ENCODE assay signal across 9 mouse cellular contexts in the genomic region with DNA sequence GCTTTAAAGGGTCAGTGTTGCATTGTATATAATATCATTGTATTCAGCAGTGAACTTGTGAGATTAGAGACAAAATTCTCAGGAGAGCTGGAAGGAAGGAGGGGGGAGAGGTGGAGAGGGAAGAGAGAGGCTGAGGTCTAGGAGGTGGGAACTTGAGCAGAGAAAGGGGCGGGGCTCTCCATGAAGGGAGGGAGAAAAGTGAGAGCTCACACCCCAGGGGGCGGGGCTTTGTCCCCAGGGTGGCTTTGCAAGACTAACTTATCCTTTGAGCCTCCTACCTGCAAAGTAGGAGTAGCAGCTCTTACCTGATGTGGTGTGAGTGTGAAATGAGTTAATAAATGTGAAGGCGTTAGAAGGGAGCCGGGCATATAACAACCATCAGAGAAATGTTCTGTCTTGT. TPM values are rescaled to one million over a fixed set of nuclear protein-coding genes. Genes with fewer than 3 reads are reported as not detected.
DNase-seq lines count a peak whose midpoint lies in the region; ATAC-seq lines count a peak whose summit lies in the region.
"Had no signal": no experiment of that assay in that cellular context is flagged by ENCODE, and none has a peak within 500 bp of the region (broad histone marks: within the 10 kb centered on the region; RNA-seq: fewer than 3 reads in every experiment).

No protein-coding gene starts in this region.

- H3K4me1 ChIP-seq in embryonic facial prominence, embryonic 11.5 days (ENCODE audit: control insufficient read depth, insufficient read depth, low read length), result no peaks in the 10 kb centered on the region; the same call in 1 of the 2 replicates
- H3K4me1 ChIP-seq in liver, embryonic 11.5 days (replicated peaks; ENCODE audit: control insufficient read depth, insufficient read depth, low read length), result peaks cover 19% of the 10 kb centered on the region

- no peaks in the 10 kb centered on the region for H3K36me3 ChIP-seq in embryonic facial prominence, embryonic 11.5 days (replicated peaks; ENCODE audit: control insufficient read depth, insufficient read depth, low read depth, low read length)
- H3K36me3 ChIP-seq in liver, embryonic 11.5 days (ENCODE audit: control insufficient read depth, insufficient read depth, low read length), result no peaks in the 10 kb centered on the region
- H3K36me3 ChIP-seq: hindbrain, embryonic 12.5 days had no signal

- DNase-seq in testis, postnatal 10 days (ENCODE audit: low spot score), result peak; percentile 76
- DNase-seq in testis, postnatal 14 days (ENCODE audit: low spot score), result no peak
- peak; percentile 59 for DNase-seq in embryonic facial prominence, embryonic 11.5 days (ENCODE audit: low spot score)
- peak; percentile 40 for DNase-seq in liver, embryonic 11.5 days (ENCODE audit: low spot score)
- DNase-seq in thymus, postnatal 25 days, result peak; percentile 43
- DNase-seq in T-cell, adult 2 months (ENCODE audit: low spot score), result no peak
- DNase-seq in left cerebral cortex, adult 11 months (ENCODE audit: low spot score), result no peak
- no peak for DNase-seq in left cerebral cortex, adult 18-20 months (ENCODE audit: low spot score in 2 of 2)

- no peak for ATAC-seq in embryonic facial prominence, embryonic 11.5 days (replicated peaks; ENCODE audit: insufficient number of reproducible peaks, low FRiP score, low TSS enrichment, low read depth)
- ATAC-seq in liver, embryonic 11.5 days (replicated peaks; ENCODE audit: low FRiP score), result no peak

- 18% methylated on average over 4 of the region's 4 CpGs for WGBS in embryonic facial prominence, embryonic 11.5 days
- WGBS in liver, embryonic 11.5 days, result 18% methylated on average over 4 of the region's 4 CpGs

- no peak overlapping the region for H3K9ac ChIP-seq in embryonic facial prominence, embryonic 11.5 days (replicated peaks; ENCODE audit: low read length)
- no peak overlapping the region for H3K9ac ChIP-seq in liver, embryonic 11.5 days (ENCODE audit: low read depth, low read length)
- H3K9ac ChIP-seq: hindbrain, embryonic 12.5 days had no signal

- H3K9me3 ChIP-seq in embryonic facial prominence, embryonic 11.5 days (replicated peaks; ENCODE audit: control insufficient read depth, low read length), result no peaks in the 10 kb centered on the region
- H3K9me3 ChIP-seq in liver, embryonic 11.5 days (ENCODE audit: control insufficient read depth, low read length), result no peaks in the 10 kb centered on the region
- H3K9me3 ChIP-seq: hindbrain, embryonic 12.5 days had no signal

- no peak overlapping the region for H3K4me3 ChIP-seq in embryonic facial prominence, embryonic 11.5 days (ENCODE audit: low read depth, low read length)
- H3K4me3 ChIP-seq in liver, embryonic 11.5 days (ENCODE audit: low read depth, low read length), result no peak overlapping the region
- H3K4me3 ChIP-seq: hindbrain, embryonic 12.5 days had no signal

- no peaks in the 10 kb centered on the region for H3K27me3 ChIP-seq in embryonic facial prominence, embryonic 11.5 days (ENCODE audit: control insufficient read depth, insufficient read depth, low read length)
- 0 out of 2 replicates have a peak, but pooled peaks cover 3% of the 10 kb centered on the region for H3K27me3 ChIP-seq in liver, embryonic 11.5 days (replicated peaks; ENCODE audit: control insufficient read depth, insufficient read depth, low read length)
- H3K27me3 ChIP-seq: hindbrain, embryonic 12.5 days had no signal

- no peak overlapping the region for H3K27ac ChIP-seq in embryonic facial prominence, embryonic 11.5 days (replicated peaks; ENCODE audit: low read depth, low read length)
- H3K27ac ChIP-seq in liver, embryonic 11.5 days (ENCODE audit: low read depth, low read length), result no peak overlapping the region
- H3K27ac ChIP-seq: hindbrain, embryonic 12.5 days had no signal

- H3K4me2 ChIP-seq in embryonic facial prominence, embryonic 11.5 days (ENCODE audit: low read depth, low read length), result no peak overlapping the region
- H3K4me2 ChIP-seq in liver, embryonic 11.5 days, result no peak overlapping the region
- H3K4me2 ChIP-seq: hindbrain, embryonic 12.5 days had no signal

RNA-seq across cellular contexts. Expression of gene Kdm6b, which starts 15.3 kb away (rescaled TPM):
- 25.9 and 26.2 TPM in 2 replicates for polyA plus RNA-seq in embryonic facial prominence, embryonic 11.5 days (2014; fragmentation: Nextera tagmentation; extraction: Ambion mirVana)
- polyA plus RNA-seq in liver, embryonic 11.5 days (2014; fragmentation: Nextera tagmentation; extraction: Ambion mirVana), result 15.4 and 17.4 TPM in 2 replicates
- 10 to 100 TPM; 28.2 to 32.2 TPM for total RNA-seq in left cerebral cortex, adult 18-20 months (2021)

RNA-seq across cellular contexts. Expression of gene Tmem88, which starts 30.7 kb away (rescaled TPM):
- 13.6 and 18.1 TPM in 2 replicates for polyA plus RNA-seq in embryonic facial prominence, embryonic 11.5 days (2014; fragmentation: Nextera tagmentation; extraction: Ambion mirVana)
- 20.4 and 26.2 TPM in 2 replicates for polyA plus RNA-seq in liver, embryonic 11.5 days (2014; fragmentation: Nextera tagmentation; extraction: Ambion mirVana)
- 1 to 10 TPM; 3.4 to 3.7 TPM for total RNA-seq in left cerebral cortex, adult 18-20 months (2021)

RNA-seq across cellular contexts. Expression of gene Cyb5d1, which starts 33.3 kb away (rescaled TPM):
- 33.3 TPM in 2 replicates for polyA plus RNA-seq in embryonic facial prominence, embryonic 11.5 days (2014; fragmentation: Nextera tagmentation; extraction: Ambion mirVana)
- polyA plus RNA-seq in liver, embryonic 11.5 days (2014; fragmentation: Nextera tagmentation; extraction: Ambion mirVana), result 19.7 and 19.9 TPM in 2 replicates
- total RNA-seq in left cerebral cortex, adult 18-20 months (2021), result 10 to 100 TPM; 42.7 to 48.1 TPM

RNA-seq across cellular contexts. Expression of gene Naa38, which starts 33.5 kb away (rescaled TPM):
- 123 and 135 TPM in 2 replicates for polyA plus RNA-seq in embryonic facial prominence, embryonic 11.5 days (2014; fragmentation: Nextera tagmentation; extraction: Ambion mirVana)
- 151 and 178 TPM in 2 replicates for polyA plus RNA-seq in liver, embryonic 11.5 days (2014; fragmentation: Nextera tagmentation; extraction: Ambion mirVana)
- total RNA-seq in left cerebral cortex, adult 18-20 months (2021), result 100 to 1,000 TPM; 117 to 120 TPM

RNA-seq across cellular contexts. Expression of gene Chd3, which starts 59.5 kb away (rescaled TPM):
- 48.0 and 52.1 TPM in 2 replicates for polyA plus RNA-seq in embryonic facial prominence, embryonic 11.5 days (2014; fragmentation: Nextera tagmentation; extraction: Ambion mirVana)
- 13.8 and 17.1 TPM in 2 replicates for polyA plus RNA-seq in liver, embryonic 11.5 days (2014; fragmentation: Nextera tagmentation; extraction: Ambion mirVana)
- total RNA-seq in left cerebral cortex, adult 18-20 months (2021), result 100 to 1,000 TPM; 346 to 387 TPM

Comparison
In these comparisons a context has a peak if more than half of its experiments do, and no peak if none do; other contexts are left out.
1. DNase-seq: peak in testis, postnatal 10 days (single experiment), embryonic facial prominence, embryonic 11.5 days (single experiment), liver, embryonic 11.5 days (single experiment) and thymus, postnatal 25 days (single experiment); none in testis, postnatal 14 days (single experiment), T-cell, adult 2 months (single experiment), left cerebral cortex, adult 11 months (single experiment) and left cerebral cortex, adult 18-20 months (0 of 2).